Mouse (Mus musculus) hindbrain, embryonic 13.5 days (tissue): ENCODE results near the gene Eln. TPM values are rescaled to one million over a fixed set of nuclear protein-coding genes. Genes with fewer than 3 reads are reported as not detected.

ENCODE experiments used
- ATAC-seq: fragments of 200-750 bp; cut with Nextera tagmentation; 2 replicates; pipeline ENCODE4 v1.8.0; 2017; ENCODE audit warnings: moderate TSS enrichment; ENCODE audit not compliant: low FRiP score
- H3K27ac ChIP-seq: fragments of 300-500 bp; sonication (generic); 2 replicates; pipeline ENCODE4 v1.5.1; 2015; ENCODE audit warnings: inconsistent platforms, mild to moderate bottlenecking, moderate library complexity
- H3K27me3 ChIP-seq: fragments of 300-500 bp; sonication (generic); 2 replicates; pipeline ENCODE4 v1.6.1; 2015; ENCODE audit warnings: mild to moderate bottlenecking, inconsistent platforms
- H3K36me3 ChIP-seq: fragments of 300-500 bp; sonication (generic); 2 replicates; pipeline ENCODE4 v1.6.1; 2015; ENCODE audit warnings: mild to moderate bottlenecking, inconsistent platforms
- H3K4me1 ChIP-seq: fragments of 300-500 bp; sonication (generic); replicated peaks from 2 replicates; pipeline ENCODE4 v1.6.1; 2015; ENCODE audit warnings: inconsistent platforms
- H3K4me2 ChIP-seq: fragments of 300-500 bp; sonication (generic); 2 replicates; pipeline ENCODE4 v1.6.1; 2015; ENCODE audit warnings: inconsistent platforms, mild to moderate bottlenecking, moderate library complexity
- H3K4me3 ChIP-seq: fragments of 300-500 bp; sonication (generic); 2 replicates; pipeline ENCODE4 v1.5.1; 2015; ENCODE audit warnings: mild to moderate bottlenecking, inconsistent platforms
- H3K9ac ChIP-seq: fragments of 300-500 bp; sonication (generic); 2 replicates; pipeline ENCODE4 v1.6.1; 2015; ENCODE audit warnings: mild to moderate bottlenecking, inconsistent platforms
- H3K9me3 ChIP-seq: fragments of 300-500 bp; sonication (generic); 2 replicates; pipeline ENCODE4 v1.6.1; 2016; ENCODE audit warnings: inconsistent platforms
- WGBS: fragments of 180-500 bp; shearing (Covaris S2); methylation state at CpG from one replicate; pipeline ENCODE4 v1.1.7; 2015; 5-methylcytosine and 5-hydroxymethylcytosine counted together
- polyA plus RNA-seq: library from polyadenylated mRNA; unstranded; fragments of >200 nt; fragmentation: Nextera tagmentation; extraction: Ambion mirVana; gene quantifications from 2 replicates; pipeline ENCODE4 v1.2.1, GENCODE M21; 2015

Eln gene
- polyA plus RNA-seq, 1 experiment from 2014 or later: 5.7 TPM

GRCm38 (mm10) chr5:134740501-134741341, 6.4 kb downstream of the Eln start:
- WGBS: 38% methylated on average over 11 of the region's 11 CpGs
- no peaks in the 10 kb centered on the region for H3K36me3 ChIP-seq
- peak overlapping the region; percentile 35; the same call in 1 of the 2 replicates for H3K9ac ChIP-seq
- peaks cover 10% of the 10 kb centered on the region for H3K27me3 ChIP-seq
- no peak for ATAC-seq
- peak overlapping the region; percentile 30 for H3K27ac ChIP-seq
- no peak overlapping the region for H3K4me2 ChIP-seq
- no peaks in the 10 kb centered on the region for H3K9me3 ChIP-seq
- peaks cover 23% of the 10 kb centered on the region for H3K4me1 ChIP-seq
- H3K4me3 ChIP-seq: no peak overlapping the region

DNA sequence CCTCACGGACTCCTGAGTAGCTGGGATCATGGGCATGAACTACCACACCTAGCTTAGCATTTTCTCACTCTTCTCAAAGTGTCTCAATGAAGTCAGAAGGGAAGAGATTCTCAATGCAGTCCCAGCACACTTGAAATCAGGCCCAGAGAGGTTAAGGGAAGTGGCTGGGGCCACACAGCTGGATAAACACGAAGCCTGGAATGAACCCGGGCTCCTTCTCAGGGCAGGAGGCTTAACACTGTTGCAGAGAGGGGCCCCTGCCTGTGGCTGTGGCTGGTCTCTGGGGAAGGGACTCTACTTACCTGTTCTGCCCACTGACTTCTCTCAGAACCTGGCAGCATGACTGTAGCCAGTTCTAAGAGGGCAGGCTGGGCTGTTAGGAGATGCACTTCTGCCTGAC, 7.2 kb downstream of the Eln start:
- Histone ChIP-seq H3K4me1 (peaks cover 23% of the 10 kb centered on the region), H3K9me3 (no peaks in the 10 kb centered on the region), H3K27ac (no peak overlapping the region), H3K36me3 (no peaks in the 10 kb centered on the region), H3K4me2 (no peak overlapping the region), H3K27me3 (peaks cover 10% of the 10 kb centered on the region; the same call in 1 of the 2 replicates), H3K9ac (no peak overlapping the region), H3K4me3 (no peak overlapping the region)
- no peak for ATAC-seq
- WGBS: 66% methylated on average over 3 of the region's 3 CpGs

- Histone ChIP-seq H3K27me3 (no peaks in the 10 kb centered on the region), H3K27ac (no peak overlapping the region), H3K4me3 (no peak overlapping the region), H3K36me3 (no peaks in the 10 kb centered on the region), H3K9ac (no peak overlapping the region), H3K9me3 (no peaks in the 10 kb centered on the region), H3K4me1 (peaks cover under 1% of the 10 kb centered on the region; the same call in 1 of the 2 replicates), H3K4me2 (no peak overlapping the region)
- ATAC-seq: no peak
- WGBS: 76% methylated on average over 2 of the region's 2 CpGs
Measured at GRCm38 (mm10) chr5:134734920-134735319, 12.2 kb downstream of the Eln start.

GRCm38 (mm10) chr5:134734072-134734471, 13.1 kb downstream of the Eln start:
- 80% methylated on average over 5 of the region's 5 CpGs for WGBS

DNA sequence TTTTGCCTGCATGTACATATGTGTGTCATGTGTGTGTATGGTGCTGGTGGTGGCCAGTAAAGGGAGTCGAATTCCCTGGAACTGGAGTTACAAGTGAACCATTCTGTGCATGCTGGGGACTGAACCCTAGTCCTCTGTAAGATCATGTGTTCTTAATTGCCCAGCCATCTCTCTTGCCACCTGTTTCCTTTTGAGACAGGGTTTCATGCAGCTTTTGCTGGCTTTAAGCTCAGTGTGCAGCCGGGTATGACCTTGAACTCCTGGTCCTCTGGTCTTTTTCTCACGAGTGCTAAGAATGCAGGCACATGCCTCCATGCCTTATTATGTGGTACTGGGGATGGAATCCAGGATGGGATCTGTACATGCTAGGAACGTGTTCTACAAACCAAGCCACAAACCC, 13.9 kb downstream of the Eln start:
- no peak for ATAC-seq
- Histone ChIP-seq H3K9ac (no peak overlapping the region), H3K9me3 (no peaks in the 10 kb centered on the region), H3K4me3 (no peak overlapping the region), H3K4me1 (no peaks in the 10 kb centered on the region), H3K27me3 (no peaks in the 10 kb centered on the region), H3K27ac (no peak overlapping the region), H3K4me2 (no peak overlapping the region), H3K36me3 (no peaks in the 10 kb centered on the region)
- WGBS: 74% methylated on average over 4 of the region's 4 CpGs

More at GRCm38 (mm10) chr5:134734072-134734471, 13.1 kb downstream of the Eln start:
- H3K9me3 ChIP-seq: no peaks in the 10 kb centered on the region
- H3K4me1 ChIP-seq: no peaks in the 10 kb centered on the region
- H3K9ac ChIP-seq: no peak overlapping the region
- H3K4me3 ChIP-seq: no peak overlapping the region
- no peaks in the 10 kb centered on the region for H3K36me3 ChIP-seq
- no peak overlapping the region for H3K4me2 ChIP-seq
- H3K27ac ChIP-seq: no peak overlapping the region
- ATAC-seq: no peak
- H3K27me3 ChIP-seq: no peaks in the 10 kb centered on the region

DNA sequence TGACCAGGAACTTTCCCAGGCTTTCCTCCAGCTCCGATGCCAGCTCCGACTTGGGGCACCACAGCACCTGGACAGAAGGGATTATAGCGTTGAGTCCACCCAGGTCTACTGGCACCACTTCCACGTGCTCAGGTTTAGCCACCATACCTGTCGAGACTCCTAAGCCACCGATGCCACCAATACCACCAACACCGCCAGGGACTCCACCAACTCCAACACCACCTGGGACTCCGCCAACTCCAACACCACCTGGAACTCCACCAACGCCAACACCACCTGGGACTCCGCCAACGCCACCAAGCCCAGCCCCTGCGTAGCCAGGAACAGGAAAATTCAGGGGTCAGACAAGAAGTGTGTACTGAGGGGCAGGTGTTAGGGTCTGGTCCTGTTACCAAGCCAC, 18.0 kb downstream of the Eln start:
- 92% methylated on average over 12 of the region's 12 CpGs for WGBS
- ATAC-seq: no peak
- H3K9ac ChIP-seq: no peak overlapping the region
- no peaks in the 10 kb centered on the region for H3K9me3 ChIP-seq
- H3K4me3 ChIP-seq: no peak overlapping the region
- H3K36me3 ChIP-seq: no peaks in the 10 kb centered on the region
- no peak overlapping the region for H3K4me2 ChIP-seq
- no peaks in the 10 kb centered on the region for H3K4me1 ChIP-seq
- H3K27me3 ChIP-seq: 0 out of 2 replicates have a peak, but pooled peaks cover 2% of the 10 kb centered on the region
- H3K27ac ChIP-seq: no peak overlapping the region

DNA sequence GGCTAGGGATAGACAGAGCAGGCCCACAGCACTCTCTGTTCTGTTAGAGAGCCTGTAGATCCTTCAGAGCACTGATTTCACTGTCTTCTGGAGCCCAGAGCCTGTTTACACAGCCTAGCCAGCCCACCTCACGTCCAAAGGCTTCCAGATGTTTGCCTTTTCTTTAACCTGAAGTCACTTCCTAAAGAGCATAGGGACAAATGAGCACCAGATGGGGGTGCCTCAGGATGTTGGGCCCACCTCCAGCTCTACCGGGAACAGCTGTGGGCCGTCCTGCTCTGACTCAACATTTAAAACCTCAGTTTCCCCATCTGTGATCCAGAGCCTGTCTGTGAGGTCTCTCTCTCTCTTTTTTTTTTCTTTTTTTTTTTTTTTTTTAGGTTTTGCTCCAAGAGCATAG, 18.6 kb downstream of the Eln start:
- H3K27me3 ChIP-seq: 0 out of 2 replicates have a peak, but pooled peaks cover 2% of the 10 kb centered on the region
- no peak overlapping the region for H3K4me2 ChIP-seq
- no peak overlapping the region for H3K9ac ChIP-seq
- ATAC-seq: no peak
- no peak overlapping the region for H3K4me3 ChIP-seq
- no peaks in the 10 kb centered on the region for H3K9me3 ChIP-seq
- no peak overlapping the region for H3K27ac ChIP-seq
- H3K36me3 ChIP-seq: no peaks in the 10 kb centered on the region
- 79% methylated on average over 3 of the region's 3 CpGs for WGBS
- H3K4me1 ChIP-seq: no peaks in the 10 kb centered on the region

DNA sequence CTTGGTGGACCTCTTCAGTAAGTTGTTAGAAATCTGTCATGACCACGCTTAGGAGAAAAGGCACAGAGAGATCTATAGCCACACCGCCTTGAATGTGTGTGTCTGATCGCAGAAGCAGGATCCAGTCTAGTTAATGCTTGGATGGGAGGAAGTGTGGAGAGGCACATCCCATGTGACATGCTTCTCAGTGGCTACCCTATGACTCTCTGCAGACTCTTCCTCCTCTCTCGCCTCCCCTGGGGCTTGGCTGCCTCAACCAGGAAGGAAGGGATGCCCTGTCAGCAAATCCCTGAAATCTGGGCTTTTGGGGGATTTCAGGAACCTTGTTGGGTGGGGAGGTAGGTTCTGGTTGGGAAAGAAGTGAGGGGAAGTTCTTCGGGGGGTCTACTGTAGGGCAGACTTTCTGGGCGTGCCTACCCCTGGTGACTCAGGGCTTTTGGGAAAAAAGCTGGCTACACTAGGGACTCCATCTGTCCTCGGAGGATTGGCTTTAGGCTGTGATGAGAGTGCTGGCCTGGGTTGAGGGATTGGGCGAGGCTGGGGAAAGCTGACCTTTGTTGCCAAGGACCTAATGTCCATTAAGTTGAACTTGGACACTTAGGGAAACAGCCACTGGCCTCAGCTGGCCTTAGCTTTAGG, 20.0 kb downstream of the Eln start:
- 85% methylated on average over 8 of the region's 8 CpGs for WGBS
- 0 out of 2 replicates have a peak, but pooled peaks cover 2% of the 10 kb centered on the region for H3K27me3 ChIP-seq
- no peak overlapping the region for H3K4me2 ChIP-seq
- ATAC-seq: no peak
- H3K4me1 ChIP-seq: no peaks in the 10 kb centered on the region
- H3K27ac ChIP-seq: no peak overlapping the region
- no peak overlapping the region for H3K9ac ChIP-seq
- no peaks in the 10 kb centered on the region for H3K9me3 ChIP-seq
- no peak overlapping the region for H3K4me3 ChIP-seq
- no peaks in the 10 kb centered on the region for H3K36me3 ChIP-seq

DNA sequence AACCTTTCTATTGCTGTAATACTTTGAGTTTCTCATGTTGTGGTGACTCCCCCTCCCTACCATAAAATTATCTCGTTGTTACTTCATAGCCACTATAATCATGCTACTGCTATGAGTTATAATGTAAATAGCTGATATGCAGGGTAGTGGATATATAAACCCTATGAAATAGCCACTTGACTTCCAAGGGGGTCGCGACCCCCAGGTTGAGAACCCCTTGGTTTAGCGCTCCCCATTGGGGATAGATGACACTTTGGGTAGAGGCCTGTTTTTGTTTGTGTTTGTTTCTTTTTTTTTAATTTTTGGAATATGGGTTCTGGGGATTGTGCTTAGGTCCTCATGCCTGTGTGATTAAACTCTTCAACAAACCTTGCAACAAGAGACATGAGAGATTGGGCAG, 21.8 kb downstream of the Eln start:
- Histone ChIP-seq H3K36me3 (no peaks in the 10 kb centered on the region), H3K27ac (no peak overlapping the region), H3K9me3 (no peaks in the 10 kb centered on the region), H3K27me3 (0 out of 2 replicates have a peak, but pooled peaks cover 2% of the 10 kb centered on the region), H3K4me2 (no peak overlapping the region), H3K9ac (no peak overlapping the region), H3K4me3 (no peak overlapping the region), H3K4me1 (no peaks in the 10 kb centered on the region)
- ATAC-seq: no peak
- WGBS: 71% methylated on average over 4 of the region's 4 CpGs

DNA sequence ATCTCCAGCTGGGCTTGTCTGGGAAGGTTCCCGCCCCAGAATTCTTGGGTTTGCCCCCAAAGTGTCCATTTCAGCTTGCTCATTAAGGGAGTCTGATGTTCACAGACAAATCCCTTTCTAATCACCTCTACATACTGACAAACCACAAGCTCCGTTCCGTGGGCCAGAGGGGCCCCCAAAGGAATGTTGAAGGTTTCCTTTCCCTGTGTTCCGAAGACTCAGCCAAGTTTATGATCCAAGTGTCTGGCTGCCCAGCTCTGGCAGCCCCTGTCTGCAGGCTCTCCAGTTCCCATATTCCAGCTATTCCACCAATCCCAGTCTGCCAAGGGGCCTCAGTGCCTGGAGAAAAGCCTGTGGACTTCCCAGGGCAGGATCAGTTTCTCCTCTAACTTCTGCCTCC, 27.1 kb downstream of the Eln start:
- Histone ChIP-seq H3K4me3 (no peak overlapping the region), H3K36me3 (no peaks in the 10 kb centered on the region), H3K9me3 (no peaks in the 10 kb centered on the region), H3K4me1 (no peaks in the 10 kb centered on the region), H3K4me2 (no peak overlapping the region), H3K27ac (no peak overlapping the region), H3K27me3 (no peaks in the 10 kb centered on the region), H3K9ac (no peak overlapping the region)
- ATAC-seq: no peak
- 78% methylated on average over 4 of the region's 4 CpGs for WGBS

DNA sequence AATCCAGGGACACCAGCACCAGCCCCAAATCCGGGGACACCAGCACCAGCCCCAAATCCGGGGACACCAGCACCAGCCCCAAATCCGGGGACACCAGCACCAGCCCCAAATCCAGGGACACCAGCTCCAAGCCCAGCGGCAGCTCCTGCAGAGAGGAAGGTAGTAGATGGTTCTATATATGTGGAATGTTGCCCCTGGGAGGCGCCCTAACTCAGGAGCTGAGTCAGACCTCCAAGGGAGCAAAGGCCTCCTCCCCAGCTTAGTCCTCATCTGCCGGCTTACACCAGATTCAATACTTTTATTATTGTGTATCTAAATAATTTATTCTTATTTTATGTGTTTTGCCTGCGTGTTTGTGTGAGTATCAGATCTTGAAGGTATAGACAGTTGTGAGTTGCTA, 36.0 kb downstream of the Eln start:
- Histone ChIP-seq H3K9me3 (no peaks in the 10 kb centered on the region), H3K9ac (no peak overlapping the region), H3K4me1 (no peaks in the 10 kb centered on the region), H3K36me3 (no peaks in the 10 kb centered on the region), H3K27ac (no peak overlapping the region), H3K4me2 (no peak overlapping the region), H3K27me3 (peaks cover 6% of the 10 kb centered on the region; the same call in 1 of the 2 replicates), H3K4me3 (no peak overlapping the region)
- 74% methylated on average over 7 of the region's 7 CpGs for WGBS
- no peak for ATAC-seq

DNA sequence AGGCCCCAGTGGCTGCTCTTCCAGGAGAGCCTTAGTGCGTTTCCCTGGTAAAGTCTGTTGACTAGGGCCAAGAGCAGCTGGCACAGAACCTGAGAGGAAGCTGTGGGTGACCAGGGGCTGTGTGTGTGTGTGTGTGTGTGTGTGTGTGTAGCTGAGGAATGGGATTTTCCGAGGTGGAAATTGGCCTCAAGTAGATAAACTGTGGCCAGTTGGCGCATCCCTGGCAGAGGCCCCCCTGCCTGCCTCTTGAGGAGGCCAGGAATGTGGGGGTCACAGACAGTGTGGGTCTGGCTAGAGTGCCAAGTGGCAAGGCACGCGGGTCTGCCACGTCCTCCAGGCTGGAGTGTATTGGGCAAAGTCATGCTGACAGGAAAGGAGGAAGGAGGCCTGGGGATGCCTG, 37.8 kb downstream of the Eln start:
- no peak overlapping the region for H3K9ac ChIP-seq
- no peaks in the 10 kb centered on the region for H3K4me1 ChIP-seq
- no peak overlapping the region for H3K4me3 ChIP-seq
- ATAC-seq: no peak
- peaks cover 6% of the 10 kb centered on the region; the same call in 1 of the 2 replicates for H3K27me3 ChIP-seq
- H3K4me2 ChIP-seq: no peak overlapping the region
- H3K27ac ChIP-seq: no peak overlapping the region
- H3K36me3 ChIP-seq: no peaks in the 10 kb centered on the region
- WGBS: 63% methylated on average over 6 of the region's 6 CpGs
- H3K9me3 ChIP-seq: no peaks in the 10 kb centered on the region
